Mouse (Mus musculus): ENCODE data around the gene Mthfd2.

DNA sequence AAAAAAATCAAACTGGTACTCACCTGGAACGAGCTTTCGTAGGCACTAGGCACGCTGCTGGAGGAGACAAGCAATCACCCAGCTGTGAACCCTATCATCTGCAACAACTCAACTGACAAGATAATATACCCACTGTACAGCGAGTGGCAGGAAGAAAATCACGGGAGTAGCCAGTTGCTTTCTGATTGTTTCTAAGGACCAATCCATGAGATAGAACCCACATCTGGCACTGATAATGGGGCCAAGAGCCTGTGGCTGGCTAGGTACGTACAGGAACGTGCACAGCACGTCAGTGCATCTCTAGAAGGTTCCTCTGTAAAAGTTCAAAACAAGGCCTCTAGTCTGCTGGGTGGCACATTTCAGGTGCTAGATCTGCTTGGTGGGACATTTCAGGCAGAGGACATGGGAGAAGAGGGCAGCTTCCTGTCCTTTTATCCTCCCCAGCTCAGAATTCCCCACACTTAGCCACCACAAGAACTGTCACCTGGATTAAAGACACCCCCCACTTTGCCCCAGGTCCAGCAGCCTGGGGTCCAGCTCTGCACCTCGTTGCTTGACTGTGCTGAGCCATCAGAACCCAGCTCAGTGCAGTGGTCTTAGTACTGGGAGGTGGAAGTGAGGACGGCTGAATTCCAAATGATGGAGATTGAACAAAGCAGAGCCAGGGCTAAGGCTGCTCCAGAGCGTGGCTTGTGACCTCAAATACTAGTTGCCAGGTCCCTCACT is 36.0 kb upstream of the Mthfd2 start:
- TF ChIP-seq CTCF (IDR thresholded peaks at IDR 0.05; ENCODE audit: low read depth) = no peak
- TF ChIP-seq EP300 (IDR thresholded peaks at IDR 0.05; ENCODE audit: low read depth) = peak; percentile 58

Measured in liver, embryonic 14.5 days (tissue).